Mouse (Mus musculus) midbrain, embryonic 12.5 days (tissue): ENCODE measurements around the gene Aldh16a1. TPM values are rescaled to one million over a fixed set of nuclear protein-coding genes. Genes with fewer than 3 reads are reported as not detected.
"Not testable (repeated sequence)": the region's sequence is repeated elsewhere in the genome, so short reads cannot be mapped to it uniquely, and the experiment has no call there.

Experiments used
- ATAC-seq: fragments of 200-750 bp; cut with Nextera tagmentation; 2 replicates; pipeline ENCODE4 v1.8.0; 2017; ENCODE audit warnings: low read depth, moderate TSS enrichment, moderate library complexity; ENCODE audit not compliant: low FRiP score
- H3K27ac ChIP-seq: fragments of 300-500 bp; sonication (generic); replicated peaks from 2 replicates; pipeline ENCODE4 v1.5.1; 2016; ENCODE audit warnings: mild to moderate bottlenecking
- H3K27me3 ChIP-seq: fragments of 300-500 bp; sonication (generic); 2 replicates; pipeline ENCODE4 v1.6.1; 2016; ENCODE audit warnings: mild to moderate bottlenecking
- H3K36me3 ChIP-seq: fragments of 300-500 bp; sonication (generic); 2 replicates; pipeline ENCODE4 v1.6.1; 2016
- H3K4me1 ChIP-seq: fragments of 300-500 bp; sonication (generic); 2 replicates; pipeline ENCODE4 v1.6.1; 2016
- H3K4me2 ChIP-seq: fragments of 300-500 bp; sonication (generic); replicated peaks from 2 replicates; pipeline ENCODE4 v1.6.1; 2016; ENCODE audit warnings: mild to moderate bottlenecking, moderate library complexity
- H3K4me3 ChIP-seq: fragments of 300-500 bp; sonication (generic); 2 replicates; pipeline ENCODE4 v1.5.1; 2016; ENCODE audit warnings: mild to moderate bottlenecking
- H3K9ac ChIP-seq: fragments of 300-500 bp; sonication (generic); replicated peaks from 2 replicates; pipeline ENCODE4 v1.6.1; 2016; ENCODE audit warnings: mild to moderate bottlenecking, moderate library complexity
- H3K9me3 ChIP-seq: fragments of 300-500 bp; sonication (generic); 2 replicates; pipeline ENCODE4 v1.6.1; 2016; ENCODE audit warnings: mild to moderate bottlenecking
- WGBS: fragments of 180-500 bp; shearing (Covaris S2); methylation state at CpG from one replicate; pipeline ENCODE4 v1.1.7; 2016; 5-methylcytosine and 5-hydroxymethylcytosine counted together
- polyA plus RNA-seq: library from polyadenylated mRNA; unstranded; fragments of >200 nt; fragmentation: Nextera tagmentation; extraction: Ambion mirVana; gene quantifications from 2 replicates; pipeline ENCODE4 v1.2.1, GENCODE M21; 2016

Gene Aldh16a1
- polyA plus RNA-seq, 1 experiment from 2014 or later: 38.0 TPM

- H3K9me3 ChIP-seq: no peaks in the 10 kb centered on the region
- H3K27ac ChIP-seq: no peak overlapping the region
- ATAC-seq: no peak
- H3K9ac ChIP-seq: no peak overlapping the region
- peak overlapping the region; percentile 26 for H3K4me3 ChIP-seq
- peaks cover 18% of the 10 kb centered on the region for H3K4me1 ChIP-seq
- H3K4me2 ChIP-seq: peak overlapping the region; percentile 29
- H3K27me3 ChIP-seq: peaks cover 97% of the 10 kb centered on the region
- H3K36me3 ChIP-seq: no peaks in the 10 kb centered on the region
- WGBS: 2% methylated on average over 31 of the region's 31 CpGs
Observed at GRCm38 (mm10) chr7:45176356-45176755, 22.0 kb upstream of the Aldh16a1 start.

DNA sequence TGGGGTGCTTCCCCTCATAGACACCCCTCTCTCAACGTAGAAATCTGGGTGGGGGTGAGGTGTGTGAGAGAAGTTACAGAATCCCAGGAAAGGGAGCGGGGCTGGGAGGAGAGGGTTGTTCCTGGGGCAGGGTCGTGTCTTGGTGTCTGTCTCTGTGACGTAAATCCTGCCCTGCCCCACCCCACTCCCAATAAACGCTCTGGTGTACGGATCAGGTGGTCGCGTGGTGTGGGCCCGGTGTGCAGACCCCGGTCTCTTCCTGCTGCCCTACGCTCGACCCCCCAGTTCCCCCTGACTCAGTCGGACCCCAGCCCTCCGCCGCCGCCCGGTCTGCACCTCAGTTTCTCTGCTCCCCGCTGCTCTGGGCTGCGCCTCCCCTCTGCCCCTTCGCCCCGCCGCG lies 21.5 kb upstream of the Aldh16a1 start:
- Histone ChIP-seq H3K9me3 (no peaks in the 10 kb centered on the region), H3K9ac (no peak overlapping the region), H3K27me3 (peaks cover 96% of the 10 kb centered on the region), H3K36me3 (no peaks in the 10 kb centered on the region), H3K4me1 (peaks cover 16% of the 10 kb centered on the region), H3K27ac (no peak overlapping the region), H3K4me3 (peak overlapping the region; percentile 26), H3K4me2 (peak overlapping the region; percentile 29)
- 2% methylated on average over 23 of the region's 23 CpGs for WGBS
- no peak for ATAC-seq

GRCm38 (mm10) chr7:45175398-45175797 lies 21.0 kb upstream of the Aldh16a1 start:
- ATAC-seq: no peak
- 0 out of 2 replicates have a peak overlapping the region, but pooled peaks have one; percentile 32 for H3K4me2 ChIP-seq
- peaks cover 1% of the 10 kb centered on the region; the same call in 1 of the 2 replicates for H3K9me3 ChIP-seq
- no peak overlapping the region for H3K9ac ChIP-seq
- 2% methylated on average over 13 of the region's 13 CpGs for WGBS
- H3K27ac ChIP-seq: no peak overlapping the region
- H3K36me3 ChIP-seq: no peaks in the 10 kb centered on the region
- H3K27me3 ChIP-seq: peaks cover 96% of the 10 kb centered on the region
- H3K4me3 ChIP-seq: no peak overlapping the region
- H3K4me1 ChIP-seq: peaks cover 16% of the 10 kb centered on the region

DNA sequence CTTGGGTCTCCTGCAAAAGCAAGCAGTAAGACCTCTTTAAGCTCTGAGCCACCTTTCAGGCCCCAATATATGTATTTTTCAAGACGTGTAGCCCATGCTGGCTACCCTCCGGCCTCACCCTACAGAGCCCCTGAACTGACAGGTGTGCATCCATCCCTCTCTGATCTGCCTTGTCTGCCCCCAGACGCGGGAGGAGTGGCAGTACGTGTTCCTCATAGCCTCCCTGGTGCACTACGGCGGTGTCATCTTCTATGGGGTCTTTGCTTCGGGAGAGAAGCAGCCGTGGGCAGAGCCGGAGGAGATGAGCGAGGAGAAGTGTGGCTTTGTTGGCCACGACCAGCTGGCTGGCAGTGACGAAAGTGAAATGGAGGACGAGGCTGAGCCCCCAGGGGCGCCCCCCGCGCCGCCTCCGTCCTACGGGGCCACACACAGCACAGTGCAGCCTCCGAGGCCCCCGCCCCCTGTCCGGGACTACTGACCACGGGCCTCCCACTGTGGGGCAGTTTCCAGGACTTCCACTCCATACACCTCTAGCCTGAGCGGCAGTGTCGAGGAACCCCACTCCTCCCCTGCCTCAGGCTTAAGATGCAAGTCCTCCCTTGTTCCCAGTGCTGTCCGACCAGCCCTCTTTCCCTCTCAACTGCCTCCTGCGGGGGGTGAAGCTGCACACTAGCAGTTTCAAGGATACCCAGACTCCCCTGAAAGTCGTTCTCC lies 20.3 kb upstream of the Aldh16a1 start:
- Histone ChIP-seq H3K9me3 (peaks cover 8% of the 10 kb centered on the region; the same call in 1 of the 2 replicates), H3K4me1 (peaks cover 16% of the 10 kb centered on the region), H3K4me2 (peak overlapping the region; percentile 32; the same call in 1 of the 2 replicates), H3K27ac (no peak overlapping the region), H3K4me3 (peak overlapping the region; percentile 19), H3K27me3 (peaks cover 96% of the 10 kb centered on the region), H3K9ac (no peak overlapping the region), H3K36me3 (no peaks in the 10 kb centered on the region)
- no peak for ATAC-seq
- WGBS: 3% methylated on average over 29 of the region's 29 CpGs

GRCm38 (mm10) chr7:45173772-45174171 lies 19.4 kb upstream of the Aldh16a1 start:
- H3K36me3 ChIP-seq, H3K27ac ChIP-seq, H3K9ac ChIP-seq, H3K4me2 ChIP-seq, H3K4me3 ChIP-seq, ATAC-seq: not testable (repeated sequence)
- peaks cover 12% of the 10 kb centered on the region; the same call in 1 of the 2 replicates for H3K9me3 ChIP-seq
- peaks cover 96% of the 10 kb centered on the region for H3K27me3 ChIP-seq
- H3K4me1 ChIP-seq: peaks cover 17% of the 10 kb centered on the region
- 58% methylated on average over 1 of the region's 1 CpGs for WGBS

DNA sequence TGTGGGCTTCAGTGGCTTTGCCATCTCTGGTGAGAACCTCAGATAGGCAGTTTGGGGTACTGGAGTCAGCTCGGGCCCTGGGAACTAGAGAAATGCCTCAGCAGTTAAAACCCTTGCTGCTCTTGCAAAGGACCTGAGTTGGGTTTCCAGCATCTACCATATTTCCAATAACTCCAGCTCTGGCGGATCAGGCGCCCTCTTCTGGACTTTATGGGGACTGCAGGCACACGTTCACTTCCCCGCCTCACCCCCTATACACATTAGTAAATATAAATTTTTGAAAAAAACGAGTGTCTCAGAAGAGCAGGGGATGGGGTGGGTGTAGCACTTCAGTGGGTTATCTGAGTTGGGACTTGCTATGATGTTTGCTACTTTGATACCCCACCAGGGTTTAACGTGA lies 18.6 kb upstream of the Aldh16a1 start:
- peaks cover 96% of the 10 kb centered on the region for H3K27me3 ChIP-seq

DNA sequence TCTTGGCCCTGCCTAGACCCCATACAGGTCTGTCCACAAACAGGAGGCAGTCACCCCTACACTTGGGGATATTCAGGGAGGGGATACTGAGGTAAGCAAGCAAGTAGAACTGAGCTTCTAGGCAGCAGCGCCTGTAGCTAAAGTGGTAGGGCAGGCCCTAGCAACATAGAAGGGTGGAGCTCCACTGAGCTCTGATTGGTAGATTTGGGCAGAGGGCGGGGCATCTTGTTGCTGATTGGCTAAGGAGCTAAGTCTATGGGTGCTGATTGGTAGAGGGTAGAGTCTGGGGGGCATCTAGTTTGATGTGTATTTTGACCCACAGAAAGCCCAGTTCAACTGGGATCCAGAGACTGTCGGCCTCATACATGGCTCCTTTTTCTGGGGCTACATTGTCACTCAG lies 15.1 kb upstream of the Aldh16a1 start:
- Histone ChIP-seq H3K4me1 (peaks cover 10% of the 10 kb centered on the region; the same call in 1 of the 2 replicates), H3K4me3 (no peak overlapping the region), H3K27ac (no peak overlapping the region), H3K36me3 (no peaks in the 10 kb centered on the region), H3K4me2 (no peak overlapping the region), H3K9me3 (peaks cover 12% of the 10 kb centered on the region; the same call in 1 of the 2 replicates), H3K9ac (no peak overlapping the region), H3K27me3 (peaks cover 96% of the 10 kb centered on the region)
- ATAC-seq: no peak
- 92% methylated on average over 3 of the region's 3 CpGs for WGBS

More for the DNA sequence above, 18.6 kb upstream of the Aldh16a1 start:
- ATAC-seq: no peak
- peaks cover 21% of the 10 kb centered on the region for H3K4me1 ChIP-seq
- 62% methylated on average over 7 of the region's 7 CpGs for WGBS
- no peak overlapping the region for H3K4me3 ChIP-seq
- no peak overlapping the region for H3K9ac ChIP-seq
- H3K4me2 ChIP-seq: no peak overlapping the region
- no peak overlapping the region for H3K27ac ChIP-seq
- peaks cover 12% of the 10 kb centered on the region; the same call in 1 of the 2 replicates for H3K9me3 ChIP-seq
- no peaks in the 10 kb centered on the region for H3K36me3 ChIP-seq

- ATAC-seq: no peak
- Histone ChIP-seq H3K4me3 (no peak overlapping the region), H3K9ac (no peak overlapping the region), H3K4me1 (peaks cover 18% of the 10 kb centered on the region), H3K4me2 (peak overlapping the region; percentile 12; the same call in 1 of the 2 replicates), H3K9me3 (peaks cover 12% of the 10 kb centered on the region; the same call in 1 of the 2 replicates), H3K36me3 (no peaks in the 10 kb centered on the region), H3K27ac (no peak overlapping the region), H3K27me3 (peaks cover 97% of the 10 kb centered on the region)
- WGBS: 4% methylated on average over 24 of the region's 24 CpGs
Observed at GRCm38 (mm10) chr7:45168656-45169055, 14.3 kb upstream of the Aldh16a1 start.

- Histone ChIP-seq H3K4me3 (no peak overlapping the region), H3K4me1 (peaks cover 19% of the 10 kb centered on the region), H3K27ac (no peak overlapping the region), H3K9me3 (peaks cover 12% of the 10 kb centered on the region; the same call in 1 of the 2 replicates), H3K4me2 (peak overlapping the region; percentile 12; the same call in 1 of the 2 replicates), H3K9ac (no peak overlapping the region), H3K27me3 (peaks cover 99% of the 10 kb centered on the region), H3K36me3 (no peaks in the 10 kb centered on the region)
- 1% methylated on average over 19 of the region's 19 CpGs for WGBS
- ATAC-seq: no peak; the same call in 1 of the 2 replicates
Observed at GRCm38 (mm10) chr7:45167761-45168445, 13.5 kb upstream of the Aldh16a1 start.

DNA sequence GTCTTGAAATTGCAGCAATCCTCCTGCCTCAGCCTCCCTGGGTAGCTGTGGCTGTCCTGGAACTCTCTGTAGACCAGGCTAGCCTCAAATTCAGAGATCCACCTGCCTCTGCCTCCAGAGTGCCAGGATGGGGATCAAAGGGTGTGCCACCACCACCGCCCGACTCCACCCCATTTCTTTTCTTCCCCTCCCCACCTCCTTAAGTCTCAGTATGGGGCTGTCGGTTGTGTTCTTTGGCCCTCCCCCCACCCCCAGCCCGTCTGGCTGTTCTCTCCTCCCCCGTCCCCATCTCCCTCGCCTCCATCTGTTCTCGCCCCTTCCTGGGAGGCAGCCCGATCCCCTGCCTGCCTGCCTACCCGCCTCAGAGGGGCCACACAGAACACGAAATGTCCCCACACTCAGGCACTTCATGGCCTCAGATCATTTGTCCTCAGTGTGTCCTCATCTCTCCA lies 12.6 kb upstream of the Aldh16a1 start:
- H3K36me3 ChIP-seq: no peaks in the 10 kb centered on the region
- H3K4me1 ChIP-seq: peaks cover 27% of the 10 kb centered on the region
- peaks cover 96% of the 10 kb centered on the region for H3K27me3 ChIP-seq
- no peak overlapping the region for H3K27ac ChIP-seq
- peaks cover 12% of the 10 kb centered on the region; the same call in 1 of the 2 replicates for H3K9me3 ChIP-seq
- H3K4me2 ChIP-seq: no peak overlapping the region
- no peak overlapping the region for H3K4me3 ChIP-seq
- WGBS: 20% methylated on average over 10 of the region's 10 CpGs
- H3K9ac ChIP-seq: no peak overlapping the region
- no peak for ATAC-seq

DNA sequence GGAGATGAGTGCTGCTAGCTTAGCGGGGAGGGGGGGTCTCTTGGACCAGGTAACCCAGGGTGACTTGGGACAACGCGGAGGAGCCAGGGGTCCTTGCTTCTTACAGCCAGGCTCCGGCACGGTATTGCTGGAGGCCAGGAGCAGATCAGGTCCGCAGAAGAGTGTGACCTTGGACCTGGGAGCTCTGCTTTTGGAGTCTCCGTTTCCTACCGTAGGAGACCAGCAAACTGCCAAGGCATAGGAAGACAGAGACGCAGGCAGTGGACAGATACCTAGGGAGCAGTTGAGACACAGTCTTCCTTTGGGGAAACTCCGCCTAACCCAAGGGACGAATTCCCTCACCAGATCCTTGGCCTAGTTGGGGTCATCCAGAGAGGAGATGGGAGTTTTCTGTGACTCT lies 11.3 kb upstream of the Aldh16a1 start:
- Histone ChIP-seq H3K36me3 (no peaks in the 10 kb centered on the region), H3K27ac (no peak overlapping the region), H3K4me1 (peaks cover 30% of the 10 kb centered on the region), H3K4me2 (no peak overlapping the region), H3K27me3 (peaks cover 84% of the 10 kb centered on the region), H3K9ac (no peak overlapping the region), H3K9me3 (peaks cover 12% of the 10 kb centered on the region; the same call in 1 of the 2 replicates), H3K4me3 (no peak overlapping the region)
- no peak for ATAC-seq
- WGBS: 47% methylated on average over 11 of the region's 11 CpGs

GRCm38 (mm10) chr7:45164833-45165232 lies 10.4 kb upstream of the Aldh16a1 start:
- no peak overlapping the region for H3K9ac ChIP-seq
- H3K4me1 ChIP-seq: peaks cover 30% of the 10 kb centered on the region
- H3K4me2 ChIP-seq: no peak overlapping the region
- peaks cover 75% of the 10 kb centered on the region for H3K27me3 ChIP-seq
- 66% methylated on average over 5 of the region's 5 CpGs for WGBS
- ATAC-seq: no peak
- peaks cover 5% of the 10 kb centered on the region; the same call in 1 of the 2 replicates for H3K9me3 ChIP-seq
- H3K27ac ChIP-seq: no peak overlapping the region
- H3K36me3 ChIP-seq: no peaks in the 10 kb centered on the region
- no peak overlapping the region for H3K4me3 ChIP-seq
